Mouse (Mus musculus): Measurements from ENCODE around the gene Tmem121. TPM values are rescaled to one million over a fixed set of nuclear protein-coding genes. Genes with fewer than 3 reads are reported as not detected.

Gene Tmem121
- polyA plus RNA-seq, 1 experiment from 2014 or later = 7.2 TPM

DNA sequence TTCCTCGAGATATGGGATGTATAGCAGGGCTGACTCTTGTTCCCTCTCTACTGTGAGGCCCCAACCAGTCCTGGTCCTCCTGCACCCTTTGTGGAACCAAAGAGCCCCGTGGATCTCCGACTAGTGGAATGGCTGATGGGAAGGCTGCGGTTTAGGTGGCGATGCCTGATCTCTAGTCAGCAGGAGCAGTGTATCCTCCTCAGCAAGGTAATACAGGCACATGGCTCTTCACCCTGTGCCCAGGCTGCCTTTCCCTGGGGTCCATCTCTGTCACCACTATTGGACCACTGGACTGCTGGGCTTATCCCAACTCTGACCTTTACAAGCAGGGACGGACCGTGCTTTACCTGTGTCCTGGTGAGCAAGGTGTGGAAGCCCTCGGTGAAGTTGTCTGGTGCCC, 28.2 kb upstream of the Tmem121 start:
- H3K4me3 ChIP-seq (ENCODE audit: low read depth, low read length) = peak overlapping the region; percentile 50; the same call in 1 of the 2 replicates
- no peaks in the 10 kb centered on the region for H3K27me3 ChIP-seq (ENCODE audit: control insufficient read depth, insufficient read depth, low read length)
- no peak for ATAC-seq (ENCODE audit: insufficient number of reproducible peaks, insufficient read depth, low FRiP score, low read depth)
- 87% methylated on average over 8 of the region's 8 CpGs for WGBS
- no peak overlapping the region for H3K9ac ChIP-seq (replicated peaks; ENCODE audit: low read depth, low read length)
- no peak overlapping the region for H3K27ac ChIP-seq (ENCODE audit: low read length)
- no peaks in the 10 kb centered on the region; the same call in 1 of the 2 replicates for H3K36me3 ChIP-seq (ENCODE audit: control insufficient read depth, insufficient read depth, low read length)
- H3K4me2 ChIP-seq (replicated peaks; ENCODE audit: low read depth, low read length) = peak overlapping the region; percentile 52
- no peaks in the 10 kb centered on the region; the same call in 1 of the 2 replicates for H3K4me1 ChIP-seq (ENCODE audit: control insufficient read depth, insufficient read depth, low read length)
- no peaks in the 10 kb centered on the region for H3K9me3 ChIP-seq (ENCODE audit: control insufficient read depth, low read depth, low read length)

GRCm38 (mm10) chr12:113157971-113158370, 27.8 kb upstream of the Tmem121 start:
- no peak overlapping the region for H3K9ac ChIP-seq (replicated peaks; ENCODE audit: low read depth, low read length)
- H3K9me3 ChIP-seq (ENCODE audit: control insufficient read depth, low read depth, low read length) = no peaks in the 10 kb centered on the region
- ATAC-seq (ENCODE audit: insufficient number of reproducible peaks, insufficient read depth, low FRiP score, low read depth) = no peak
- peaks cover 2% of the 10 kb centered on the region; the same call in 1 of the 2 replicates for H3K36me3 ChIP-seq (ENCODE audit: control insufficient read depth, insufficient read depth, low read length)
- H3K4me3 ChIP-seq (ENCODE audit: low read depth, low read length) = no peak overlapping the region
- no peak overlapping the region for H3K27ac ChIP-seq (ENCODE audit: low read length)
- H3K4me2 ChIP-seq (replicated peaks; ENCODE audit: low read depth, low read length) = no peak overlapping the region
- H3K4me1 ChIP-seq (ENCODE audit: control insufficient read depth, insufficient read depth, low read length) = no peaks in the 10 kb centered on the region
- no peaks in the 10 kb centered on the region for H3K27me3 ChIP-seq (ENCODE audit: control insufficient read depth, insufficient read depth, low read length)
- 92% methylated on average over 8 of the region's 8 CpGs for WGBS

GRCm38 (mm10) chr12:113163561-113164006, 22.1 kb upstream of the Tmem121 start:
- 85% methylated on average over 11 of the region's 11 CpGs for WGBS
- H3K4me1 ChIP-seq (ENCODE audit: control insufficient read depth, insufficient read depth, low read length) = no peaks in the 10 kb centered on the region
- no peaks in the 10 kb centered on the region for H3K9me3 ChIP-seq (ENCODE audit: control insufficient read depth, low read depth, low read length)
- peak; percentile 53; the same call in 1 of the 2 replicates for ATAC-seq (ENCODE audit: insufficient number of reproducible peaks, insufficient read depth, low FRiP score, low read depth)
- H3K36me3 ChIP-seq (ENCODE audit: control insufficient read depth, insufficient read depth, low read length) = peaks cover 5% of the 10 kb centered on the region; the same call in 1 of the 2 replicates
- H3K27me3 ChIP-seq (ENCODE audit: control insufficient read depth, insufficient read depth, low read length) = no peaks in the 10 kb centered on the region
- H3K9ac ChIP-seq (replicated peaks; ENCODE audit: low read depth, low read length) = no peak overlapping the region
- H3K4me3 ChIP-seq (ENCODE audit: low read depth, low read length) = no peak overlapping the region
- no peak overlapping the region for H3K4me2 ChIP-seq (replicated peaks; ENCODE audit: low read depth, low read length)
- H3K27ac ChIP-seq (ENCODE audit: low read length) = peak overlapping the region; percentile 3; the same call in 1 of the 2 replicates

- Histone ChIP-seq H3K9ac (replicated peaks; ENCODE audit: low read depth, low read length) (no peak overlapping the region), H3K4me2 (replicated peaks; ENCODE audit: low read depth, low read length) (no peak overlapping the region), H3K4me1 (ENCODE audit: control insufficient read depth, insufficient read depth, low read length) (no peaks in the 10 kb centered on the region), H3K4me3 (ENCODE audit: low read depth, low read length) (no peak overlapping the region), H3K27me3 (ENCODE audit: control insufficient read depth, insufficient read depth, low read length) (no peaks in the 10 kb centered on the region), H3K36me3 (ENCODE audit: control insufficient read depth, insufficient read depth, low read length) (peaks cover 2% of the 10 kb centered on the region; the same call in 1 of the 2 replicates), H3K27ac (ENCODE audit: low read length) (no peak overlapping the region), H3K9me3 (ENCODE audit: control insufficient read depth, low read depth, low read length) (no peaks in the 10 kb centered on the region)
- no peak for ATAC-seq (ENCODE audit: insufficient number of reproducible peaks, insufficient read depth, low FRiP score, low read depth)
- 75% methylated on average over 9 of the region's 9 CpGs for WGBS
Measured at GRCm38 (mm10) chr12:113168031-113168536, 17.6 kb upstream of the Tmem121 start.

- WGBS = 85% methylated on average over 18 of the region's 18 CpGs
- H3K9me3 ChIP-seq (ENCODE audit: control insufficient read depth, low read depth, low read length) = no peaks in the 10 kb centered on the region
- no peaks in the 10 kb centered on the region for H3K4me1 ChIP-seq (ENCODE audit: control insufficient read depth, insufficient read depth, low read length)
- no peaks in the 10 kb centered on the region for H3K36me3 ChIP-seq (ENCODE audit: control insufficient read depth, insufficient read depth, low read length)
- no peaks in the 10 kb centered on the region for H3K27me3 ChIP-seq (ENCODE audit: control insufficient read depth, insufficient read depth, low read length)
- no peak overlapping the region for H3K9ac ChIP-seq (replicated peaks; ENCODE audit: low read depth, low read length)
- H3K4me3 ChIP-seq (ENCODE audit: low read depth, low read length) = no peak overlapping the region
- no peak overlapping the region for H3K27ac ChIP-seq (ENCODE audit: low read length)
- no peak for ATAC-seq (ENCODE audit: insufficient number of reproducible peaks, insufficient read depth, low FRiP score, low read depth)
- no peak overlapping the region for H3K4me2 ChIP-seq (replicated peaks; ENCODE audit: low read depth, low read length)
Measured at GRCm38 (mm10) chr12:113176960-113177725, 8.6 kb upstream of the Tmem121 start.

GRCm38 (mm10) chr12:113181020-113181419, 4.7 kb upstream of the Tmem121 start:
- Histone ChIP-seq H3K4me2 (replicated peaks; ENCODE audit: low read depth, low read length) (no peak overlapping the region), H3K9me3 (ENCODE audit: control insufficient read depth, low read depth, low read length) (no peaks in the 10 kb centered on the region), H3K36me3 (ENCODE audit: control insufficient read depth, insufficient read depth, low read length) (no peaks in the 10 kb centered on the region), H3K9ac (replicated peaks; ENCODE audit: low read depth, low read length) (no peak overlapping the region), H3K4me1 (ENCODE audit: control insufficient read depth, insufficient read depth, low read length) (0 out of 2 replicates have a peak, but pooled peaks cover under 1% of the 10 kb centered on the region), H3K27ac (ENCODE audit: low read length) (no peak overlapping the region), H3K4me3 (ENCODE audit: low read depth, low read length) (no peak overlapping the region), H3K27me3 (ENCODE audit: control insufficient read depth, insufficient read depth, low read length) (no peaks in the 10 kb centered on the region)
- WGBS = 39% methylated on average over 4 of the region's 4 CpGs
- ATAC-seq (ENCODE audit: insufficient number of reproducible peaks, insufficient read depth, low FRiP score, low read depth) = no peak

GRCm38 (mm10) chr12:113184945-113185344, 785 bp upstream of the Tmem121 start:
- Histone ChIP-seq H3K4me2 (replicated peaks; ENCODE audit: low read depth, low read length) (no peak overlapping the region; the same call in 1 of the 2 replicates), H3K27ac (ENCODE audit: low read length) (no peak overlapping the region), H3K27me3 (ENCODE audit: control insufficient read depth, insufficient read depth, low read length) (peaks cover 5% of the 10 kb centered on the region; the same call in 1 of the 2 replicates), H3K9ac (replicated peaks; ENCODE audit: low read depth, low read length) (no peak overlapping the region), H3K4me3 (ENCODE audit: low read depth, low read length) (no peak overlapping the region), H3K9me3 (ENCODE audit: control insufficient read depth, low read depth, low read length) (no peaks in the 10 kb centered on the region), H3K4me1 (ENCODE audit: control insufficient read depth, insufficient read depth, low read length) (peaks cover 13% of the 10 kb centered on the region; the same call in 1 of the 2 replicates), H3K36me3 (ENCODE audit: control insufficient read depth, insufficient read depth, low read length) (no peaks in the 10 kb centered on the region; the same call in 1 of the 2 replicates)
- ATAC-seq (ENCODE audit: insufficient number of reproducible peaks, insufficient read depth, low FRiP score, low read depth) = no peak
- WGBS = 59% methylated on average over 5 of the region's 5 CpGs

DNA sequence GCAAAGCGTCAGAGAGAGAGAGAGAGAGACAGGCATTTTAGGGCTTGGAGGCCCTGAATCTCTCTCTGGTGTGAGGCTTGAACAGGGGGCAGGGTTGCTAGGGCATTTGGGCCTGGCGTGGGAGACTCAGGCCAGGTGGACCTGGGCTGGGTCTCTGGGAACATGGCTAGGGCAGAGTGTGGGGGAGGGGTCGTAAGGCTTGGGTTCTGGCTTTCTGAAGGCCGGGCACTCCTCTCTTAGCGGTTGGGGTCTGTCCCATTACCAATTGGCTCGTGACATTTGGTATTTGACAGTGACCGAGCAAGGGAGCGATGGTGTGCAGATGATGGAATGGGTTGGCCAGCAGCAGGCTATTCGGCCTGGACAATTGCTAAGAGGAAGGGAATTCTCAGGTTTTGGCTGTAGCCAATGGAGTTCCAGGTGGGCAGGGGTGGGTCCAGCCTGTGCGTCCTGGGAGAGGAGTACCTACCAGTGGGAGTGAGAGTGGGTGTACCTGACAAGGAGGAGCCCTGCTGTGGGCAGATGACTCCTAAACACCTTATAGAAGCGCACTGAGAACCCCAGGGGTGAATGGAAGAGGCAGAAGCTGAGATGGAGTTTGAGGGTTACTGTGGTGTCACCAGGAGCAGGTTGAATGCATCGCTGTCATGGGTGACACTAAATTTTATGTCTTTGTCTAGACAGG, 738 bp downstream of the Tmem121 start:
- no peaks in the 10 kb centered on the region; the same call in 1 of the 2 replicates for H3K36me3 ChIP-seq (ENCODE audit: control insufficient read depth, insufficient read depth, low read length)
- no peak for ATAC-seq (ENCODE audit: insufficient number of reproducible peaks, insufficient read depth, low FRiP score, low read depth)
- H3K9me3 ChIP-seq (ENCODE audit: control insufficient read depth, low read depth, low read length) = no peaks in the 10 kb centered on the region
- peak overlapping the region; percentile 84 for H3K4me2 ChIP-seq (replicated peaks; ENCODE audit: low read depth, low read length)
- peak overlapping the region; percentile 54 for H3K4me3 ChIP-seq (ENCODE audit: low read depth, low read length)
- H3K9ac ChIP-seq (replicated peaks; ENCODE audit: low read depth, low read length) = peak overlapping the region; percentile 42
- H3K27ac ChIP-seq (ENCODE audit: low read length) = no peak overlapping the region
- H3K27me3 ChIP-seq (ENCODE audit: control insufficient read depth, insufficient read depth, low read length) = peaks cover 5% of the 10 kb centered on the region; the same call in 1 of the 2 replicates
- 42% methylated on average over 12 of the region's 12 CpGs for WGBS
- H3K4me1 ChIP-seq (ENCODE audit: control insufficient read depth, insufficient read depth, low read length) = peaks cover 13% of the 10 kb centered on the region; the same call in 1 of the 2 replicates

All from stomach, embryonic 14.5 days (tissue).